Comparison of ENCODE assay signal across 31 mouse cellular contexts in the genomic region with DNA sequence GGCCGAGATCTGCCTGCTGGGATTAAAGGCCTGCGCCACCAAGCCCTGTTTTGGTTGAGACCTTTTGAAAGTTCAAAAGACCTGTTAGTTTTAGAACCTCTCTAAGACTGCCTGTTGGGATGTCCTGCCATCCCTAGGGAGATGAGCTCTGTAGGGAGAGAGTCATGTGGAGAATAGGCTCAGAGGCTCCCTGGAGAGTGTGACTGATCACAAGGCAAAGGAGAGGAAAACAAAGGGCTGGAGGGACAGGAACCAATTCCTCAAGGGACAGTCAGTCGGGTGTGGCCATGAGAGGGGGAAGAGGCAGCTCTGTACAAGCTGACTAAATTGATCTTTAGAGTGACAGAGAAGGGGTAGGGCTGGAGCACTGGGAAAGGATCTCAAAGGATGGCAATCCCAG. TPM values are rescaled to one million over a fixed set of nuclear protein-coding genes. Genes with fewer than 3 reads are reported as not detected.
A peak's percentile ranks its signal among the peaks of the same experiment; 100 is the strongest.
DNase-seq lines count a peak whose midpoint lies in the region; ATAC-seq and TF ChIP-seq lines count a peak whose summit lies in the region.
"Had no signal": no experiment of that assay in that cellular context is flagged by ENCODE, and none has a peak within 500 bp of the region (broad histone marks: within the 10 kb centered on the region; RNA-seq: fewer than 3 reads in every experiment).

No protein-coding gene starts in this region.

- no peaks in the 10 kb centered on the region for H3K36me3 ChIP-seq in heart, postnatal 0 days (replicated peaks; ENCODE audit: control insufficient read depth, insufficient read depth, low read length)
- no peaks in the 10 kb centered on the region for H3K36me3 ChIP-seq in heart, embryonic 11.5 days (ENCODE audit: control insufficient read depth, insufficient read depth, low read length)
- no peaks in the 10 kb centered on the region for H3K36me3 ChIP-seq in thymus, adult 2 months (ENCODE audit: control insufficient read depth, insufficient read depth, low read length)
- H3K36me3 ChIP-seq in stomach, postnatal 0 days (ENCODE audit: control insufficient read depth, insufficient read depth, low read length): no peaks in the 10 kb centered on the region
- H3K36me3 ChIP-seq: G1E; heart, embryonic 12.5 days; midbrain, embryonic 13.5 days had no signal

- no peaks in the 10 kb centered on the region for H3K9me3 ChIP-seq in heart, postnatal 0 days (replicated peaks; ENCODE audit: control insufficient read depth, low read length)
- no peaks in the 10 kb centered on the region for H3K9me3 ChIP-seq in heart, embryonic 11.5 days (replicated peaks; ENCODE audit: control insufficient read depth, low read length)
- H3K9me3 ChIP-seq in stomach, postnatal 0 days (ENCODE audit: control insufficient read depth, low read length): no peaks in the 10 kb centered on the region
- H3K9me3 ChIP-seq: forebrain, embryonic 13.5 days; G1E; heart, embryonic 12.5 days; midbrain, embryonic 13.5 days had no signal

- TF ChIP-seq POLR2A in thymus, adult 2 months (IDR thresholded peaks at IDR 0.05; ENCODE audit: control insufficient read depth, extremely low read depth, insufficient read depth, low read length, poor library complexity): no peak

- no peak overlapping the region for H3K4me2 ChIP-seq in heart, postnatal 0 days (ENCODE audit: low read depth, low read length)
- no peak overlapping the region for H3K4me2 ChIP-seq in heart, embryonic 11.5 days
- no peak overlapping the region for H3K4me2 ChIP-seq in stomach, postnatal 0 days (replicated peaks; ENCODE audit: low read depth)
- H3K4me2 ChIP-seq: forebrain, embryonic 13.5 days; heart, embryonic 12.5 days; hindbrain, embryonic 14.5 days; midbrain, embryonic 13.5 days had no signal

- H3K27ac ChIP-seq in heart, postnatal 0 days (ENCODE audit: low read depth): 0 out of 2 replicates have a peak overlapping the region, but pooled peaks have one; percentile 75
- no peak overlapping the region for H3K27ac ChIP-seq in heart, embryonic 11.5 days (ENCODE audit: low read depth, low read length)
- peak overlapping the region; percentile 30; the same call in 1 of the 2 replicates for H3K27ac ChIP-seq in thymus, adult 2 months (ENCODE audit: control insufficient read depth, insufficient read depth, low read length)
- H3K27ac ChIP-seq in stomach, postnatal 0 days (replicated peaks): no peak overlapping the region
- H3K27ac ChIP-seq: forebrain, embryonic 13.5 days; hindbrain, embryonic 14.5 days; kidney, postnatal 0 days; liver, embryonic 14.5 days; midbrain, embryonic 13.5 days had no signal

- peaks cover 19% of the 10 kb centered on the region for H3K4me1 ChIP-seq in heart, postnatal 0 days (ENCODE audit: control insufficient read depth, insufficient read depth)
- H3K4me1 ChIP-seq in heart, embryonic 11.5 days (ENCODE audit: control insufficient read depth, insufficient read depth, low read length): peaks cover 16% of the 10 kb centered on the region; the same call in 1 of the 2 replicates
- peaks cover 51% of the 10 kb centered on the region for H3K4me1 ChIP-seq in thymus, adult 2 months (replicated peaks; ENCODE audit: control insufficient read depth, insufficient read depth, low read length)
- H3K4me1 ChIP-seq in stomach, postnatal 0 days (replicated peaks; ENCODE audit: control insufficient read depth, insufficient read depth): peaks cover 4% of the 10 kb centered on the region; the same call in 1 of the 2 replicates

- ATAC-seq in heart, postnatal 0 days (ENCODE audit: insufficient read depth, low read depth): no peak
- no peak for ATAC-seq in heart, embryonic 11.5 days (replicated peaks; ENCODE audit: insufficient number of reproducible peaks, low FRiP score, low TSS enrichment)
- ATAC-seq in stomach, postnatal 0 days (ENCODE audit: low FRiP score, low TSS enrichment): no peak
- ATAC-seq: activated CD4-positive, CD25-positive, alpha-beta regulatory T cell, adult 4 months; forebrain, embryonic 13.5 days; midbrain, embryonic 13.5 days had no signal

- no peak for TF ChIP-seq EP300 in heart, postnatal 0 days (IDR thresholded peaks at IDR 0.05; ENCODE audit: low read depth)
- no peak for TF ChIP-seq EP300 in stomach, postnatal 0 days (optimal IDR thresholded peaks at IDR 0.05)

- WGBS in heart, postnatal 0 days: 39% methylated on average over 3 of the region's 3 CpGs
- 41% methylated on average over 3 of the region's 3 CpGs for WGBS in heart, embryonic 11.5 days (ENCODE audit: insufficient replicate concordance)
- 80% methylated on average over 3 of the region's 3 CpGs for WGBS in thymus, adult 2 months
- 41% methylated on average over 3 of the region's 3 CpGs for WGBS in stomach, postnatal 0 days

- no peaks in the 10 kb centered on the region for H3K27me3 ChIP-seq in heart, postnatal 0 days (ENCODE audit: control insufficient read depth, insufficient read depth, low read length)
- no peaks in the 10 kb centered on the region for H3K27me3 ChIP-seq in heart, embryonic 11.5 days (ENCODE audit: control insufficient read depth, insufficient read depth, low read length)
- no peaks in the 10 kb centered on the region for H3K27me3 ChIP-seq in thymus, adult 2 months (ENCODE audit: control insufficient read depth, insufficient read depth, low read length)
- no peaks in the 10 kb centered on the region for H3K27me3 ChIP-seq in stomach, postnatal 0 days (ENCODE audit: control insufficient read depth, insufficient read depth, low read length)
- H3K27me3 ChIP-seq: heart, embryonic 12.5 days had no signal

- no peak overlapping the region for H3K4me3 ChIP-seq in heart, postnatal 0 days (ENCODE audit: low read depth, low read length)
- H3K4me3 ChIP-seq in heart, embryonic 11.5 days (ENCODE audit: low read depth, low read length): no peak overlapping the region
- H3K4me3 ChIP-seq in thymus, adult 2 months (ENCODE audit: control insufficient read depth, insufficient read depth, low read length): no peak overlapping the region
- no peak overlapping the region for H3K4me3 ChIP-seq in stomach, postnatal 0 days (ENCODE audit: low read depth, low read length)
- H3K4me3 ChIP-seq: forebrain, embryonic 13.5 days; heart, embryonic 12.5 days; megakaryocyte, embryonic 14.5 days; midbrain, embryonic 13.5 days had no signal

- no peak for TF ChIP-seq CTCF in heart, postnatal 0 days (IDR thresholded peaks at IDR 0.05; ENCODE audit: low read depth)
- TF ChIP-seq CTCF in thymus, adult 2 months (IDR thresholded peaks at IDR 0.05; ENCODE audit: borderline replicate concordance, control insufficient read depth, extremely low read depth, insufficient read depth, low read length, poor library complexity): no peak
- TF ChIP-seq CTCF in stomach, postnatal 0 days (IDR thresholded peaks at IDR 0.05; ENCODE audit: low read depth): no peak

- no peak overlapping the region for H3K9ac ChIP-seq in heart, postnatal 0 days (replicated peaks; ENCODE audit: low read depth, low read length)
- no peak overlapping the region for H3K9ac ChIP-seq in heart, embryonic 11.5 days (ENCODE audit: low read depth, low read length)
- H3K9ac ChIP-seq in stomach, postnatal 0 days (ENCODE audit: low read length): no peak overlapping the region
- H3K9ac ChIP-seq: forebrain, embryonic 13.5 days; heart, embryonic 12.5 days; hindbrain, embryonic 14.5 days; liver, embryonic 14.5 days; midbrain, embryonic 13.5 days had no signal

- no peak for DNase-seq in heart, postnatal 0 days (ENCODE audit: low spot score)
- no peak for DNase-seq in thymus, adult 2 months
- DNase-seq in thymus, postnatal 4 days: no peak
- DNase-seq in MN1 (ENCODE audit: low spot score): peak; percentile 56
- no peak for DNase-seq in stomach, postnatal 0 days (ENCODE audit: low spot score)
- DNase-seq in gastrocnemius, postnatal 14 days: no peak
- DNase-seq: adrenal gland, postnatal 10 days; cerebellum, adult 18-20 months; cerebellum, postnatal 25 days; embryo, embryonic 11 days; heart, postnatal 36 days; kidney, adult 2 months; layer of hippocampus, adult 9-11 months; lung, postnatal 36 days; right cerebral cortex, postnatal 14 days had no signal

- intact Hi-C loops in gastrocnemius, postnatal 14 days (cut with DNase I; ENCODE audit: low total_unique reads): loop anchor here (5.0 kb wide), 1 partner anchor 36 kb away; no protein-coding TSS in a partner anchor

RNA-seq across cellular contexts. Expression of a gene that starts 26.3 kb away (rescaled TPM):
- total RNA-seq in heart, postnatal 0 days (2014; rRNA removed; ENCODE audit: low replicate concordance): not detected in 2 replicates
- not detected in 2 replicates for polyA plus RNA-seq in heart, postnatal 0 days (2015; fragmentation: Nextera tagmentation; extraction: Ambion mirVana)
- polyA plus RNA-seq in heart, embryonic 11.5 days (2014; fragmentation: Nextera tagmentation; extraction: Ambion mirVana): 1.4 TPM in 1 of 2 replicates, not detected in the other
- polyA plus RNA-seq in thymus, adult 2 months (2012; rRNA removed): 0.61 and 1.3 TPM in 2 replicates
- polyA plus RNA-seq in stomach, postnatal 0 days (2015; fragmentation: Nextera tagmentation; extraction: Ambion mirVana): 1.2 and 1.5 TPM in 2 replicates
- total RNA-seq in gastrocnemius, postnatal 14 days (2021): 1 to 10 TPM; 6.2 to 7.3 TPM
- total RNA-seq: G1E; gastrocnemius, adult 8-10 months; heart, postnatal 36 days; left cerebral cortex, adult 18-20 months; left cerebral cortex, postnatal 36 days; monocyte, adult 5-6 weeks had no signal
- polyA plus RNA-seq: activated CD4-positive, CD25-positive, alpha-beta regulatory T cell, adult 4 months; forebrain, embryonic 13.5 days; G1E; hindbrain, embryonic 14.5 days; intestine, embryonic 14.5 days; liver, embryonic 14.5 days; midbrain, embryonic 13.5 days had no signal

RNA-seq across cellular contexts. Expression of a gene that starts 28.8 kb away (rescaled TPM):
- 236 and 368 TPM in 2 replicates for total RNA-seq in heart, postnatal 0 days (2014; rRNA removed; ENCODE audit: low replicate concordance)
- 105 and 107 TPM in 2 replicates for polyA plus RNA-seq in heart, postnatal 0 days (2015; fragmentation: Nextera tagmentation; extraction: Ambion mirVana)
- polyA plus RNA-seq in heart, embryonic 11.5 days (2014; fragmentation: Nextera tagmentation; extraction: Ambion mirVana): 52.7 and 61.2 TPM in 2 replicates
- 358 and 385 TPM in 2 replicates for polyA plus RNA-seq in thymus, adult 2 months (2012; rRNA removed)
- 49.4 and 55.3 TPM in 2 replicates for polyA plus RNA-seq in stomach, postnatal 0 days (2015; fragmentation: Nextera tagmentation; extraction: Ambion mirVana)
- total RNA-seq in gastrocnemius, postnatal 14 days (2021): 10 to 100 TPM; 59.2 to 71.6 TPM

RNA-seq across cellular contexts. Expression of a gene that starts 31.0 kb away (rescaled TPM):
- 0.43 and 0.76 TPM in 2 replicates for total RNA-seq in heart, postnatal 0 days (2014; rRNA removed; ENCODE audit: low replicate concordance)
- polyA plus RNA-seq in heart, postnatal 0 days (2015; fragmentation: Nextera tagmentation; extraction: Ambion mirVana): not detected in 2 replicates
- polyA plus RNA-seq in heart, embryonic 11.5 days (2014; fragmentation: Nextera tagmentation; extraction: Ambion mirVana): 0.32 and 0.52 TPM in 2 replicates
- 0.09 and 0.11 TPM in 2 replicates for polyA plus RNA-seq in thymus, adult 2 months (2012; rRNA removed)
- polyA plus RNA-seq in stomach, postnatal 0 days (2015; fragmentation: Nextera tagmentation; extraction: Ambion mirVana): 0.06 TPM in 2 replicates
- total RNA-seq in gastrocnemius, postnatal 14 days (2021): under 1 TPM; 0.10 to 0.13 TPM
- total RNA-seq: G1E; heart, postnatal 36 days; monocyte, adult 5-6 weeks had no signal
- polyA plus RNA-seq: embryonic facial prominence, embryonic 14.5 days; G1E; intestine, embryonic 14.5 days; kidney, postnatal 0 days; liver, embryonic 14.5 days had no signal

RNA-seq across cellular contexts. Expression of a gene that starts 55.1 kb away (rescaled TPM):
- total RNA-seq in heart, postnatal 0 days (2014; rRNA removed; ENCODE audit: low replicate concordance): 716 and 846 TPM in 2 replicates
- 756 and 767 TPM in 2 replicates for polyA plus RNA-seq in heart, postnatal 0 days (2015; fragmentation: Nextera tagmentation; extraction: Ambion mirVana)
- 1,458 and 1,495 TPM in 2 replicates for polyA plus RNA-seq in heart, embryonic 11.5 days (2014; fragmentation: Nextera tagmentation; extraction: Ambion mirVana)
- 455 and 506 TPM in 2 replicates for polyA plus RNA-seq in thymus, adult 2 months (2012; rRNA removed)
- 715 and 750 TPM in 2 replicates for polyA plus RNA-seq in stomach, postnatal 0 days (2015; fragmentation: Nextera tagmentation; extraction: Ambion mirVana)
- total RNA-seq in gastrocnemius, postnatal 14 days (2021): 100 to 1,000 TPM; 735 to 778 TPM

RNA-seq across cellular contexts. Expression of a gene that starts 58.0 kb away (rescaled TPM):
- 34.7 and 98.0 TPM in 2 replicates for total RNA-seq in heart, postnatal 0 days (2014; rRNA removed; ENCODE audit: low replicate concordance)
- 152 and 162 TPM in 2 replicates for polyA plus RNA-seq in heart, postnatal 0 days (2015; fragmentation: Nextera tagmentation; extraction: Ambion mirVana)
- polyA plus RNA-seq in heart, embryonic 11.5 days (2014; fragmentation: Nextera tagmentation; extraction: Ambion mirVana): 131 and 135 TPM in 2 replicates
- 164 and 173 TPM in 2 replicates for polyA plus RNA-seq in thymus, adult 2 months (2012; rRNA removed)
- 163 TPM in 2 replicates for polyA plus RNA-seq in stomach, postnatal 0 days (2015; fragmentation: Nextera tagmentation; extraction: Ambion mirVana)
- total RNA-seq in gastrocnemius, postnatal 14 days (2021): 10 to 100 TPM; 83.3 to 86.3 TPM

Comparison
In these comparisons a context has a peak if more than half of its experiments do, and no peak if none do; other contexts are left out.
1. H3K27ac ChIP-seq: peak in heart, postnatal 0 days (single experiment) and thymus, adult 2 months (single experiment); none in heart, embryonic 11.5 days (single experiment) and stomach, postnatal 0 days (single experiment).